Mouse (Mus musculus): ENCODE data around the gene Gm9936.

DNA sequence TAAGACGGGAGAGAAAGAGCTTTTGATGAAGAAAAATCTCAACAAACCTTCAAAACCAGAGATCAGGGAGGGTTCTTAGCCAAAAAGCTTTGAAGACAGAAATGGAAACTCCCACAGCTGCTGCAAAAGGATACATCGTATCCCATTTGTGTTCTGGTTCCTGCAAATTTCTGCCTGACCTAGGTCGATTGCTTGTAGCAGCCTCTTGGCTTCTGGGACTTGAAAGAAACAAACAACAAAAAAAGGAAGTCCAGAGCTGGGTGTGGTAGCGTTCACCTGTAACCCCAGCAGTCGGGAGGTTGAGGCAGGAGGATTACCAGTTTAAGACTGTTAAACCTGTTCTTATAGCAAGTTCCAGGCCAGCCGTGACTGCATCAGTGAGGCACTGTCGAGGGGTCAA is 40.4 kb upstream of the Gm9936 start:
- TF ChIP-seq POLR2A (IDR thresholded peaks at IDR 0.05; ENCODE audit: borderline replicate concordance, extremely low read depth, low read depth, low read length) (no peak), CTCF (IDR thresholded peaks at IDR 0.05; ENCODE audit: insufficient read depth, low read length) (no peak)

Measured in lung, adult 2 months (tissue).